Mouse (Mus musculus) kidney, postnatal 0 days (tissue): ENCODE data around the gene Mfng. TPM values are rescaled to one million over a fixed set of nuclear protein-coding genes. Genes with fewer than 3 reads are reported as not detected.

Experiments
- ATAC-seq: fragments of 200-750 bp; cut with Nextera tagmentation; replicated peaks from 2 replicates; pipeline ENCODE4 v1.8.0; 2017; ENCODE audit warnings: low read depth, moderate number of reproducible peaks, moderate TSS enrichment, moderate library complexity; ENCODE audit not compliant: low FRiP score
- DNase-seq: peaks from one replicate; pipeline ENCODE4 v3.0.0-alpha.2; 2016; ENCODE audit warnings: low spot score
- H3K27ac ChIP-seq: fragments of 300-500 bp; sonication (generic); 2 replicates; pipeline ENCODE4 v1.5.1; 2014; ENCODE audit warnings: mild to moderate bottlenecking
- H3K27me3 ChIP-seq: fragments of 300-500 bp; sonication (generic); 2 replicates; pipeline ENCODE4 v1.6.1; 2014; ENCODE audit warnings: low read length, mixed read lengths; ENCODE audit not compliant: insufficient read depth
- H3K36me3 ChIP-seq: fragments of 300-500 bp; sonication (generic); 2 replicates; pipeline ENCODE4 v1.6.1; 2014; ENCODE audit warnings: low read length, mixed read lengths; ENCODE audit not compliant: insufficient read depth
- H3K4me1 ChIP-seq: fragments of 300-500 bp; sonication (generic); replicated peaks from 2 replicates; pipeline ENCODE4 v1.6.1; 2014; ENCODE audit warnings: antibody characterized with exemption, low read length, mixed read lengths; ENCODE audit not compliant: insufficient read depth
- H3K4me2 ChIP-seq: fragments of 300-500 bp; sonication (generic); 2 replicates; pipeline ENCODE4 v1.6.1; 2014; ENCODE audit warnings: mild to moderate bottlenecking, low read length, moderate library complexity, mixed read lengths
- H3K4me3 ChIP-seq: fragments of 300-500 bp; sonication (generic); replicated peaks from 2 replicates; pipeline ENCODE4 v1.5.1; 2014; ENCODE audit warnings: low read depth, low read length
- H3K9ac ChIP-seq: fragments of 300-500 bp; sonication (generic); 2 replicates; pipeline ENCODE4 v1.6.1; 2014; ENCODE audit warnings: low read depth, low read length
- H3K9me3 ChIP-seq: fragments of 300-500 bp; sonication (generic); replicated peaks from 2 replicates; pipeline ENCODE4 v1.6.1; 2016; ENCODE audit warnings: low read length, inconsistent platforms, mixed read lengths
- CTCF ChIP-seq: IDR thresholded peaks from 2 replicates; pipeline ENCODE4 v1.5.1; 2016; ENCODE audit warnings: antibody characterized with exemption, low read depth, mild to moderate bottlenecking, moderate library complexity
- WGBS: fragments of 180-500 bp; shearing (Covaris S2); extraction: QIAGEN DNeasy Blood & Tissue Kit; methylation state at CpG from one replicate; pipeline ENCODE4 v1.1.7; 2014; 5-methylcytosine and 5-hydroxymethylcytosine counted together
- polyA plus RNA-seq: library from polyadenylated mRNA; unstranded; fragments of >200 nt; fragmentation: Nextera tagmentation; extraction: Ambion mirVana; gene quantifications from 2 replicates; pipeline ENCODE4 v1.2.1, GENCODE M21; 2015

The Mfng gene
- polyA plus RNA-seq, 1 experiment from 2014 or later, result 18.9 TPM

DNA sequence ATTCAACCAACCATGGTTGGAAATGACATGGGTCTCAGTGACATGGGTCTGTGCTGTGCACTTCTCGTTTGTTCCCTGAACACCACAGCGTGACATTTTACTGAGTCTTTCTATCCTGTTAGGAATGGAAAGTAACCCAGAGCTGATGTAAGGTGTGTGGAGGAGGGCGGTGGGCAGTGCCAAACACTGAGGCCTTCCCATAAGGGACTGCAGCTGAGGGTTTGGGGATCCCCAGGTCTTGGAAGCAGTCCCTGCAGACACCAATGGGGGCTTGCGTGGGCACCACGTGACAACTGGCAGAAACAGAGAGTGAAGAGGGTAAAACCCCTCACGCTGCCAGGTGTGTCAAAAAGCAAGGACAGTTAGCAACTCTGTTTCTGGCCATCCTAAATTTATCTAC is 15.1 kb downstream of the Mfng start:
- Histone ChIP-seq H3K9me3 (no peaks in the 10 kb centered on the region), H3K27me3 (no peaks in the 10 kb centered on the region), H3K4me1 (no peaks in the 10 kb centered on the region), H3K36me3 (no peaks in the 10 kb centered on the region), H3K9ac (no peak overlapping the region), H3K4me3 (no peak overlapping the region), H3K4me2 (no peak overlapping the region), H3K27ac (no peak overlapping the region)
- DNase-seq (no peak), ATAC-seq (no peak)
- TF ChIP-seq CTCF, result no peak
- 85% methylated on average over 6 of the region's 6 CpGs for WGBS

DNA sequence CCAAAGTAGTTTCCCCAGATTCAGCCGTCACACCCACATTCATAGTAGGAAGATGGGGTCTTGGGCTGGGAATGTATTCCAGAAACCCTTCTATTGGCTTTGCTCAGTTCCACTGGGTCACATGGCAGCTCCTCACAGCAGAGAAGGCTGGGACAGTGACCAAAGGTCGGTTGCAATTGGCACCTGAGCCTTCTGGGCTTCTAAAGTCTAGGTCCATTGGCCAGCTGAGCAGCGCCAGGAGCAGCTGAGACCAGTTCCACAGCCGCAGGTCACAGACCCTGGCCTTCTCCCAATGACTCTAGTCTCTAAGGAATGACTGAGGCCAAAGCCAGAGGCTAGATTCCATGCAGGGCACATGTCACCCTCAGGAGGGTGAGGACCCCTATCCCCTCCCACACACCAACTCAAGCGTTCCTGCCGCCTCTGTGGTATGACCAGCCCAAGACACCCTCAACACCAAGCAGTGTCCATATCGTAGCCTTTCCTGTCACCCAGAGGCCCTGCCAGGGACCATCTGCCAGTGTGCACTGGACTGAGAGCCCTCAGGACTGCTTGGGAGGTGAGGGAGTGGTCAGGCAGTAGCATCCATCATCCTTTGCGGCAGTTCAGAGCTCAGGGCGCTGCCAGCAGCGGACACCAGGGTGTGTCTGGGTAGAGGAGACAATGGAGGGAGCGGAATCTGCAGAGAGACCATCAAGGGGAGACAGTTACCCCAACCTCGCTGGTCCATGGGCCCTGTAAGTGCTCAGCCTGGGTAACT is 17.1 kb downstream of the Mfng start:
- ATAC-seq (peak; percentile 38; the same call in 1 of the 2 replicates), DNase-seq (no peak)
- no peaks in the 10 kb centered on the region for H3K9me3 ChIP-seq
- no peak overlapping the region for H3K27ac ChIP-seq
- no peak overlapping the region for H3K9ac ChIP-seq
- 58% methylated on average over 12 of the region's 12 CpGs for WGBS
- H3K4me1 ChIP-seq, result no peaks in the 10 kb centered on the region
- no peak for TF ChIP-seq CTCF
- no peak overlapping the region for H3K4me3 ChIP-seq
- no peaks in the 10 kb centered on the region for H3K27me3 ChIP-seq
- no peak overlapping the region for H3K4me2 ChIP-seq
- no peaks in the 10 kb centered on the region for H3K36me3 ChIP-seq

DNA sequence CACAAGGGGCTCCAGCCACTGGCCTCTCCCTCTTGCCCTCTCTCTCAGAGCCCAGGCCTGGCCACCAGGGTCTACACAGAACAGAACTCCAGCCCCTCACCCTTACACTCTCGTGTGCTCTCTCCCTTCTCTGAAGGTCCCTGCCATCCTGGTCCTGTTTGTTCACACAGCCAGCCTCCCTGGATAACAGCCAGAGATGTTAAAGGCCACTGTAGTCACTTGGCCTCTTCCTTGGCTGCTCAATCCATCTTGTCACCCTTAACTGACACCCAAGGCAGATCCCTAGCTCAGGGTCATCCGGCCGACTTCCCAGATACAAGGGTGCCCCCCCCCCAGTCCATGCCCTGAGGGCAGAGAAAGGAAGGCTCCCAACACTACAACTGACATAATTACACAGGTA is 18.0 kb downstream of the Mfng start:
- Histone ChIP-seq H3K9me3 (no peaks in the 10 kb centered on the region), H3K4me3 (no peak overlapping the region), H3K27me3 (no peaks in the 10 kb centered on the region), H3K4me1 (no peaks in the 10 kb centered on the region), H3K36me3 (no peaks in the 10 kb centered on the region), H3K27ac (no peak overlapping the region), H3K4me2 (no peak overlapping the region), H3K9ac (no peak overlapping the region)
- DNase-seq (no peak), ATAC-seq (no peak)
- TF ChIP-seq CTCF, result no peak
- 41% methylated on average over 3 of the region's 3 CpGs for WGBS

DNA sequence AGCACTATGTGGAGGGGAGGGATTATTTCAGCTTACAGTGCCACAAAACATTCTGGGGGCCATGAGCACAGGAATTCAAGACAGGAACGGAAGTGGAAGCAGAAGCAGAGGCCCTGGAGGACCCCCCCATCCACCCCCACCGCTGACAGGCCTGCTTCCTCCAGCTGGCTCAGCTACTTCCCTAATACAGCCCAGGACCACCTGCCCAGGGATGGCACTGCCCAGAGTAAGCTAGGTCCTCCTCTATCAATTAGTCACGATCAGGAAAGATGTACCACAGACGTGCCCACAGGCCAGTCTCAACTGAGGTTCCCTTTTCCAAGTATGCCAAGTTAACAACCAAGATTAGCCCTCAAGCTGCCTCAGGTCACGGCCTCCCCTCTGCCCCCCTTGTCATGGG is 19.1 kb downstream of the Mfng start:
- H3K4me3 ChIP-seq, result no peak overlapping the region
- H3K9ac ChIP-seq, result no peak overlapping the region
- no peaks in the 10 kb centered on the region for H3K4me1 ChIP-seq
- H3K27me3 ChIP-seq, result no peaks in the 10 kb centered on the region
- no peak for TF ChIP-seq CTCF
- no peaks in the 10 kb centered on the region for H3K36me3 ChIP-seq
- DNase-seq, result no peak
- no peaks in the 10 kb centered on the region for H3K9me3 ChIP-seq
- 72% methylated on average over 5 of the region's 5 CpGs for WGBS
- no peak overlapping the region for H3K4me2 ChIP-seq
- H3K27ac ChIP-seq, result no peak overlapping the region
- no peak for ATAC-seq

DNA sequence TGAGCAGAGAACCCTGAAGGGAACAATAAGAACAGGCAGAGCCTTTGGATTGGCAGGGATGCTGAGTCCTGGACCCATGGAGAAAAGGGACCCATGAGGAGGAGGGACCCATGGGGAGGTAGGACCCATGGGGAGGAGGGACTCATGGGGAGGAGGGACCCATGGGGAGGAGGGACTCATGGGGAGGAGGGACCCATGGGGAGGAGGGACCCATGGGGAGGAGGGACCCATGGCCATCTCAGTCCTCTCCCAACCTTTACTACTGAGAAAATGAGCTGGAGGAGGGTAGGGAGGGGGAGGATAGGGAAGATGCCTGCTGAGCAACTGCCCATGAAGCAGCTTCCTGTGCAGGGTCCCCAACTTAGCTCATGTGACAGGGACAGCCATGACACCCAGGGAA is 20.3 kb downstream of the Mfng start:
- H3K4me2 ChIP-seq, result no peak overlapping the region
- no peak for ATAC-seq
- TF ChIP-seq CTCF, result no peak

DNA sequence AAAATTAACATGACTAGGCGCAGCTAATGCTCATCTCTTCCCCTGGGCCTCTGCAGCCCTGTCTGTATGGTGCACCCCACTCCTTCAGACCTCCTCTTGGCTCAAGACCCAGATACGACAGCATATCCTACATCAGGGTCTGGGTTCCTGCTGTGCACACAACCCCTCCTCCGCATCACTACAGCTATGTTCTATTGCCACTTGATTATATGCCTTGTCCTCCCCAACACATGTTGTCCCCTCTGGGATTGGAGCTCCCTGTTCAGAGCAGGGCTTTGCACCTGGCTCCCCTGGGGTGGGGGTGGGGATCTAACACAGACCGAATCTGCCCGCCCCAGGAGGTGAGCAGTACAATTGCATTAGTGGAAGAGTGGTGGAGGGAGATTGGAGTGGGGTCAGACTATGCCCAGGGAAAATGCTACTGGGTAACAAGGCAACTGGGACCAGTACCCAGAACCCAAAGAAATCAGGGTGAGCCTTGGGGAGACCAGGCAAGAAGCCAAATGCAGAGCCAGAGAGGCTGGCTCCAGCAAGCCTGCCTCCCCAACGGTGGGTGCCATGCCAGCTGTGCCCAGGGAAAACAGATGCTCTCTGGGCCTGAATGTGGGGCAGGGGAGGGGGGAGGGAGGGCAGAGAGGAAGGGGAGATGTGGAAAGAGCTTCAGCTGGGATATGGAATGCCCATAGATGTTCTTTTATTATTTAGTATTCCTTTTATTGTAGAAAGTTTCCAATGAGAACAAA is 22.5 kb downstream of the Mfng start:
- no peak for TF ChIP-seq CTCF
- 71% methylated on average over 6 of the region's 6 CpGs for WGBS
- H3K36me3 ChIP-seq, result no peaks in the 10 kb centered on the region
- no peak for ATAC-seq
- no peak overlapping the region for H3K9ac ChIP-seq
- H3K4me3 ChIP-seq, result no peak overlapping the region
- H3K9me3 ChIP-seq, result no peaks in the 10 kb centered on the region
- H3K4me2 ChIP-seq, result no peak overlapping the region
- DNase-seq, result no peak
- H3K27me3 ChIP-seq, result no peaks in the 10 kb centered on the region
- no peaks in the 10 kb centered on the region for H3K4me1 ChIP-seq
- H3K27ac ChIP-seq, result no peak overlapping the region

More for the DNA sequence above, 20.3 kb downstream of the Mfng start:
- Histone ChIP-seq H3K4me1 (no peaks in the 10 kb centered on the region), H3K9ac (no peak overlapping the region), H3K36me3 (no peaks in the 10 kb centered on the region), H3K27me3 (no peaks in the 10 kb centered on the region), H3K4me3 (no peak overlapping the region), H3K9me3 (no peaks in the 10 kb centered on the region), H3K27ac (no peak overlapping the region)
- peak; percentile 47 for DNase-seq
